Mouse (Mus musculus) heart, embryonic 13.5 days (tissue): ENCODE data around the gene Rras2. TPM values are rescaled to one million over a fixed set of nuclear protein-coding genes. Genes with fewer than 3 reads are reported as not detected.

ENCODE experiments used
- ATAC-seq: fragments of 200-750 bp; cut with Nextera tagmentation; 2 replicates; pipeline ENCODE4 v1.8.0; 2017; ENCODE audit warnings: moderate TSS enrichment; ENCODE audit not compliant: insufficient number of reproducible peaks, low FRiP score, low TSS enrichment; ENCODE audit errors: extremely low read depth
- H3K27ac ChIP-seq: fragments of 300-500 bp; sonication (generic); replicated peaks from 2 replicates; pipeline ENCODE4 v1.5.1; 2015; ENCODE audit warnings: moderate library complexity, mild to moderate bottlenecking, inconsistent platforms
- H3K27me3 ChIP-seq: fragments of 300-500 bp; sonication (generic); replicated peaks from 2 replicates; pipeline ENCODE4 v1.6.1; 2015; ENCODE audit warnings: mild to moderate bottlenecking, inconsistent platforms
- H3K36me3 ChIP-seq: fragments of 300-500 bp; sonication (generic); 2 replicates; pipeline ENCODE4 v1.6.1; 2015; ENCODE audit warnings: mild to moderate bottlenecking, inconsistent platforms
- H3K4me1 ChIP-seq: fragments of 300-500 bp; sonication (generic); 2 replicates; pipeline ENCODE4 v1.6.1; 2015; ENCODE audit warnings: inconsistent platforms
- H3K4me2 ChIP-seq: fragments of 300-500 bp; sonication (generic); 2 replicates; pipeline ENCODE4 v1.6.1; 2015; ENCODE audit warnings: inconsistent platforms, mild to moderate bottlenecking, moderate library complexity
- H3K4me3 ChIP-seq: fragments of 300-500 bp; sonication (generic); 2 replicates; pipeline ENCODE4 v1.5.1; 2015; ENCODE audit warnings: moderate library complexity, mild to moderate bottlenecking, inconsistent platforms
- H3K9ac ChIP-seq: fragments of 300-500 bp; sonication (generic); 2 replicates; pipeline ENCODE4 v1.6.1; 2015; ENCODE audit warnings: inconsistent platforms, mild to moderate bottlenecking, moderate library complexity
- H3K9me3 ChIP-seq: fragments of 300-500 bp; sonication (generic); 2 replicates; pipeline ENCODE4 v1.6.1; 2016; ENCODE audit warnings: inconsistent platforms
- WGBS: fragments of 180-500 bp; shearing (Covaris S2); methylation state at CpG from one replicate; pipeline ENCODE4 v1.1.7; 2015; ENCODE audit warnings: mixed read lengths; 5-methylcytosine and 5-hydroxymethylcytosine counted together
- polyA plus RNA-seq: library from polyadenylated mRNA; unstranded; fragments of >200 nt; fragmentation: Nextera tagmentation; extraction: Ambion mirVana; gene quantifications from 2 replicates; pipeline ENCODE4 v1.2.1, GENCODE M21; 2015

The Rras2 gene
- polyA plus RNA-seq, 1 experiment from 2014 or later = 47.2 TPM

GRCm38 (mm10) chr7:114087341-114087740 is 30.2 kb downstream of the Rras2 start:
- H3K4me1 ChIP-seq = peaks cover 81% of the 10 kb centered on the region
- H3K9ac ChIP-seq = peak overlapping the region; percentile 33; the same call in 1 of the 2 replicates
- no peaks in the 10 kb centered on the region for H3K36me3 ChIP-seq
- H3K27me3 ChIP-seq = no peaks in the 10 kb centered on the region
- ATAC-seq = no peak
- H3K27ac ChIP-seq = no peak overlapping the region
- H3K4me3 ChIP-seq = no peak overlapping the region
- H3K9me3 ChIP-seq = no peaks in the 10 kb centered on the region
- 34% methylated on average over 6 of the region's 6 CpGs for WGBS
- 0 out of 2 replicates have a peak overlapping the region, but pooled peaks have one; percentile 13 for H3K4me2 ChIP-seq

- H3K27ac ChIP-seq = no peak overlapping the region
- 61% methylated on average over 6 of the region's 6 CpGs for WGBS
- no peak for ATAC-seq
- no peaks in the 10 kb centered on the region for H3K27me3 ChIP-seq
- H3K4me2 ChIP-seq = no peak overlapping the region
- no peaks in the 10 kb centered on the region for H3K36me3 ChIP-seq
- H3K9ac ChIP-seq = no peak overlapping the region
- peaks cover 80% of the 10 kb centered on the region for H3K4me1 ChIP-seq
- H3K9me3 ChIP-seq = no peaks in the 10 kb centered on the region
- no peak overlapping the region for H3K4me3 ChIP-seq
Observed at GRCm38 (mm10) chr7:114086021-114086710, 31.4 kb downstream of the Rras2 start.

DNA sequence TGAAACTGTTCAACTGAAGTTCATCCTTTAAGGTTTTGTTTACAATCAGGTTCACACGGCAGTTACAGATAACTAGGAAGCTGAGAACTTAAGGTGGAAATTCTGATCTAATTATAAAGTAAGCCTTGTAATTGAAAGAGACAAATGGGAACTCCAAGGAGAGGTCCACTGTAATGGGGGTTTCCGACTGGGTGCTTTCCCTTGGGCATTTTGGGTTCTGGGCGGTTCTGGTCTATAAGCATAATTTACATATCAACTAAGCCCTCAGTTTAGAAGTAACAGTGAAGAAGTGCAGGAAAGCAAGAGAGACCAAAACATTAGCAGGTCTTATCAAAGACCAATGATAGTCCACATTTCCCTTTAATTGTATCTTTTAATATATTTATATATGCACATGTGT is 33.8 kb downstream of the Rras2 start:
- H3K9me3 ChIP-seq = no peaks in the 10 kb centered on the region
- no peaks in the 10 kb centered on the region for H3K36me3 ChIP-seq
- peaks cover 70% of the 10 kb centered on the region for H3K4me1 ChIP-seq
- H3K9ac ChIP-seq = no peak overlapping the region
- WGBS = 69% methylated on average over 3 of the region's 3 CpGs
- no peak overlapping the region for H3K4me3 ChIP-seq
- no peaks in the 10 kb centered on the region for H3K27me3 ChIP-seq
- no peak overlapping the region for H3K27ac ChIP-seq
- no peak overlapping the region for H3K4me2 ChIP-seq
- no peak for ATAC-seq

DNA sequence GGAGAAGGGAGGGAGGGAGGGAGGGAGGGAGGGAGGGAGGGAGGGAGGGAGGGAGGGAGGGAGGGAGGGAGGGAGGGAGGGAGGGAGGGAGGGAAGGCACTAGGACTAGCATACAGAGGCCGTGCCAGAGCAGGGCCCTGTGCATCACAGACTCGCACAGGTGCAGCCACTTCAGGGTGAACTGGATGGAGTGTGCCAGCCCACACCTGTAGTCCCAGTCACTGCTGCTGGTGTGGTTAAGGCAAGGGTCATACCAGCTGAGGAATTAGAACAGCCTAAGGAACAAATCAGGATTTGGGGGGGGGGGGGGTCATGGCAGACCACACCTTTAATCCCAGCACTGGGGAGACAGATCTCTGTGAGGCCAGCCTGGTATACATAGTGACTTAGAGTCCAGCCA is 34.5 kb downstream of the Rras2 start:
- no peak overlapping the region for H3K27ac ChIP-seq
- H3K9ac ChIP-seq = no peak overlapping the region
- 77% methylated on average over 2 of the region's 2 CpGs for whole genome bisulfite sequencing
- H3K9me3 ChIP-seq = no peaks in the 10 kb centered on the region
- H3K36me3 ChIP-seq = no peaks in the 10 kb centered on the region
- peaks cover 63% of the 10 kb centered on the region for H3K4me1 ChIP-seq
- ATAC-seq = no peak
- no peaks in the 10 kb centered on the region for H3K27me3 ChIP-seq
- no peak overlapping the region for H3K4me2 ChIP-seq
- no peak overlapping the region for H3K4me3 ChIP-seq

GRCm38 (mm10) chr7:114081633-114082420 is 35.8 kb downstream of the Rras2 start:
- Histone ChIP-seq H3K36me3 (0 out of 2 replicates have a peak, but pooled peaks cover 2% of the 10 kb centered on the region), H3K9ac (no peak overlapping the region), H3K27me3 (no peaks in the 10 kb centered on the region), H3K9me3 (no peaks in the 10 kb centered on the region), H3K4me1 (peaks cover 51% of the 10 kb centered on the region), H3K4me3 (no peak overlapping the region), H3K27ac (no peak overlapping the region), H3K4me2 (no peak overlapping the region)
- ATAC-seq = no peak
- WGBS = 79% methylated on average over 21 of the region's 21 CpGs

- 0 out of 2 replicates have a peak, but pooled peaks cover 12% of the 10 kb centered on the region for H3K36me3 ChIP-seq
Observed at GRCm38 (mm10) chr7:114080250-114080649, 37.3 kb downstream of the Rras2 start.

DNA sequence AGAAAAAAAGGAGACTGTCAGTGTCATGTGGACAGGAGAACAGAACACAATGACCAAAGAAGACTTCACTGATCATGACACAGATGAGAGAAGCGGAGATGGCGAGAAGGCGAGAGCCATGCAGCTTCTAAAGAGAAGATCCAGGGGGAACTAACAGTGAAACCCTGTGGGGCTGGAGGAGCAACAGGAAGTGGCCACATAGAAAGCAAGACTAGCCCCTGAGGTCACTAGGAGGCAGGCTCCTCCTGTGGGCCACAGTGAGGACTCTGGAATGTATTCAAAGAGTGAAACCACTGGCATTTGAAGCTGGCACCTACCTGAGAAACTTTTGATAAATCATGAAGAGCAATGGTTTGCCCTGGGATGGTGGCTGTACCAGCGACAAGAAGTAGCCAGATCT is 38.2 kb downstream of the Rras2 start:
- Histone ChIP-seq H3K9ac (no peak overlapping the region), H3K4me2 (no peak overlapping the region), H3K4me3 (no peak overlapping the region), H3K36me3 (0 out of 2 replicates have a peak, but pooled peaks cover 13% of the 10 kb centered on the region), H3K27ac (no peak overlapping the region), H3K4me1 (peaks cover 37% of the 10 kb centered on the region), H3K9me3 (no peaks in the 10 kb centered on the region), H3K27me3 (no peaks in the 10 kb centered on the region)
- WGBS = 87% methylated on average over 4 of the region's 4 CpGs
- no peak for ATAC-seq

More at GRCm38 (mm10) chr7:114080250-114080649, 37.3 kb downstream of the Rras2 start:
- Histone ChIP-seq H3K4me2 (no peak overlapping the region), H3K4me3 (no peak overlapping the region), H3K27ac (no peak overlapping the region), H3K9me3 (no peaks in the 10 kb centered on the region), H3K4me1 (peaks cover 41% of the 10 kb centered on the region), H3K9ac (no peak overlapping the region), H3K27me3 (no peaks in the 10 kb centered on the region)
- no peak for ATAC-seq
- 80% methylated on average over 5 of the region's 5 CpGs for WGBS

DNA sequence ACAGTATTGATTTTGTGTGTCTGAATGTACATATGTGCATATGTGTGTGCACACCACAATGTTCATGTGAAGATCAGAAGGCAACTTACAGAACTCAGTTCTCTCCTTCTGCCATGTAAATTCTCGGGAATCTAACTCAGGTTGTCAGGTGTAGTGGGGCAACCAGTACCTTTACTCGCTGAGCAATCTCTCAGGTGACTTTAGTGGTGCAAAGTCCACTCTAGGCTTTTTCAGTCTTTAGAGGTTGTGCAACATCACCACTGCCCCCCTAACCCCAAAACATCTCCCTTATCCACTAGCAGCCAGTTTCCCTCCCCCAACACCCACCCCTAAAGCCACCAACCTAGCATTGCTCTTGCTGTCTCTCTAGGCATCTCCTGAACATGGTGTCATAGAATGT is 43.0 kb downstream of the Rras2 start:
- Histone ChIP-seq H3K9me3 (no peaks in the 10 kb centered on the region), H3K36me3 (0 out of 2 replicates have a peak, but pooled peaks cover 13% of the 10 kb centered on the region), H3K4me1 (peaks cover 33% of the 10 kb centered on the region), H3K4me3 (no peak overlapping the region), H3K27ac (no peak overlapping the region), H3K4me2 (no peak overlapping the region), H3K9ac (no peak overlapping the region), H3K27me3 (no peaks in the 10 kb centered on the region)
- ATAC-seq = no peak
- WGBS = 83% methylated on average over 2 of the region's 2 CpGs

- Histone ChIP-seq H3K4me2 (no peak overlapping the region), H3K9ac (no peak overlapping the region), H3K27ac (peak overlapping the region; percentile 28; the same call in 1 of the 2 replicates), H3K9me3 (no peaks in the 10 kb centered on the region), H3K4me3 (no peak overlapping the region), H3K36me3 (0 out of 2 replicates have a peak, but pooled peaks cover 13% of the 10 kb centered on the region), H3K27me3 (no peaks in the 10 kb centered on the region), H3K4me1 (peaks cover 33% of the 10 kb centered on the region)
- 75% methylated on average over 7 of the region's 7 CpGs for WGBS
- ATAC-seq = no peak
Observed at GRCm38 (mm10) chr7:114074133-114074532, 43.4 kb downstream of the Rras2 start.

DNA sequence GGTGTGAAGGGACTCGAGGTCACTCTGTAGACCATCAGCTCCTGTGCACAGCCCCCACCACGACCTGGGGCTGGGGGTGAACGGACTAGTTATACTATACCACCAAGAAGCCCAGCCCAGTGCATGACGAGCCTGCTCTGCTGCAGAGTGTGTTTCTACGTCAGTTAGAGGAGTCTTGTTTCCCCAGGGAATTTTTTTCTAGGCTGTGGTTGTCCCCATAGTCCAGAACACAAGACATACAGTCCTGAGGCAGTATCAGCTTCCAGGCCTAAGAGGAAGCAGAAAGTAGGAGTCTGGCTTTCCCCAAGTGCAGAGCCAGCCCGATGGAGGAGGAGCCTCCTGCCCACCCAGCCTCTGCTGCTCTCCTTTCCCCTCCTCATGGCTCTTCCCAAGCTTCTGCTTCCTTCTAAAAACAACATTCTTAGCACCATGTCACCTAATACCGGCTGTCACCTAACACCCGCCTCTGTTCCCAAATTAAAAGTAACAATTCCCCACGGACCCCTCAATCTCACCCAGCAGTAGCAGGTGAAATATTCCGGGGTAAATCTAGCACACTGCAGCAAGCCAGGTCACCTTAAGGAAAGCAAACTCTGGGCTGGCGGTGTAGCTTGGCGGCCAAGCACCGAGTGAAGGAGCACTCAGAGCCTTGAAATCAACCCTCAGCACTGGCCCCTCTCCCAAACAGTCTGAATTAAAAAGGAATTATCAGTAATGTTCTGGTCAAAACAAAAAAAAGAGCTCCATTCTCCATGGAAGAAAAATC is 45.5 kb downstream of the Rras2 start:
- peak overlapping the region; percentile 77 for H3K27ac ChIP-seq
- H3K9ac ChIP-seq = peak overlapping the region; percentile 69
- H3K4me1 ChIP-seq = peaks cover 41% of the 10 kb centered on the region
- no peak for ATAC-seq
- H3K4me2 ChIP-seq = peak overlapping the region; percentile 59
- H3K36me3 ChIP-seq = peaks cover 16% of the 10 kb centered on the region; the same call in 1 of the 2 replicates
- 15% methylated on average over 13 of the region's 13 CpGs for WGBS
- H3K4me3 ChIP-seq = peak overlapping the region; percentile 22
- no peaks in the 10 kb centered on the region for H3K9me3 ChIP-seq
- no peaks in the 10 kb centered on the region for H3K27me3 ChIP-seq

DNA sequence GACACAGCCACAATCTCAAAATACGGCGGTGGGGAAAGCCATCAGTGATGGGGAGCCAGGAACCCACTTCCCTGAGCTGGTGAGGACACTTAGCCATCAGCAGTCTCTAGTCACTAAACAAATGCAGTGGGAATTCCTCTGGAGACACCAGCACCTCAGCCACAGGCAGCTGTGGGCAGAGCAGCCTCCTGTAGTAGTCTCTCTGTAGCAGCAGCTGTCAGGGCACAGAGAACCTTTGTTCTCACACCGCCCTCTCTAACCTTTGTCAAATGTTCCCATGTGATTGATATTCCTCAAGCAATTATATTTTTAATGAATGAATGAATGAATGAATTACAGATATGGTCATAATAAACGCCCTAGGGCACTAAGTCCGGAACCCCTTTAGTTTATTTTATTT is 46.2 kb downstream of the Rras2 start:
- Histone ChIP-seq H3K4me1 (peaks cover 48% of the 10 kb centered on the region), H3K4me3 (no peak overlapping the region), H3K9me3 (no peaks in the 10 kb centered on the region), H3K36me3 (peaks cover 10% of the 10 kb centered on the region; the same call in 1 of the 2 replicates), H3K27ac (peak overlapping the region; percentile 77), H3K9ac (peak overlapping the region; percentile 69; the same call in 1 of the 2 replicates), H3K27me3 (no peaks in the 10 kb centered on the region), H3K4me2 (peak overlapping the region; percentile 59)
- 81% methylated on average over 5 of the region's 5 CpGs for WGBS
- ATAC-seq = no peak
